Mouse (Mus musculus): ENCODE results near the gene Rnf169.
"Not testable (repeated sequence)": the region's sequence is repeated elsewhere in the genome, so short reads cannot be mapped to it uniquely, and the experiment has no call there.

DNA sequence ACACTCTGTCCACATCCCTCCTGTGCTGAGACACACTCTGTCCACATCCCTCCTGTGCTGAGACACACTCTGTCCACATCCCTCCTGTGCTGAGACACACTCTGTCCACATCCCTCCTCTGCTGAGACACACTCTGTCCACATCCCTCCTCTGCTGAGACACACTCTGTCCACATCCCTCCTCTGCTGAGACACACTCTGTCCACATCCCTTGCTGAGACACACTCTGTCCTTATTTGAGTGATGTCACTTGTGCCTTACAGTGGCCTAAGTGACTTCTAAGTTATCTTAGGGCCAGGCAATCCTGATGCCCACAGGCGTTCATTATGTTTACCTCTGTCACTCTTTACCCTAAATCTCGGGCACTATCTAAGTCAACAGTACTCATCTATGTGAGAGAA lies 19.7 kb downstream of the Rnf169 start:
- TF ChIP-seq CTCF (IDR thresholded peaks at IDR 0.05; ENCODE audit: low read depth), result not testable (repeated sequence)
- peak; percentile 64 for TF ChIP-seq EP300 (IDR thresholded peaks at IDR 0.05; ENCODE audit: low read depth)

All from liver, postnatal 0 days (tissue).